Mouse (Mus musculus): ENCODE measurements around the gene Polm. TPM values are rescaled to one million over a fixed set of nuclear protein-coding genes. Genes with fewer than 3 reads are reported as not detected.

The Polm gene
- polyA plus RNA-seq, 1 experiment from 2014 or later = 9.8 TPM

GRCm38 (mm10) chr11:5850452-5850851 is 12.6 kb upstream of the Polm start:
- no peak overlapping the region for H3K27ac ChIP-seq (replicated peaks)
- H3K36me3 ChIP-seq = no peaks in the 10 kb centered on the region
- DNase-seq (ENCODE audit: low spot score) = no peak
- H3K4me3 ChIP-seq = no peak overlapping the region
- H3K4me1 ChIP-seq = no peaks in the 10 kb centered on the region
- 0 out of 2 replicates have a peak, but pooled peaks cover 3% of the 10 kb centered on the region for H3K9me3 ChIP-seq (replicated peaks)
- WGBS = 79% methylated on average over 5 of the region's 5 CpGs
- H3K27me3 ChIP-seq (ENCODE audit: low read depth, poor library complexity, severe bottlenecking) = no peaks in the 10 kb centered on the region

GRCm38 (mm10) chr11:5849316-5849715 is 11.5 kb upstream of the Polm start:
- no peak for DNase-seq (ENCODE audit: low spot score)
- no peak overlapping the region for H3K27ac ChIP-seq (replicated peaks)
- WGBS = 75% methylated on average over 2 of the region's 2 CpGs

GRCm38 (mm10) chr11:5848741-5849140 is 10.9 kb upstream of the Polm start:
- no peak for DNase-seq (ENCODE audit: low spot score)
- 70% methylated on average over 6 of the region's 6 CpGs for WGBS
- no peak overlapping the region for H3K27ac ChIP-seq (replicated peaks)
- H3K4me3 ChIP-seq = no peak overlapping the region
- no peaks in the 10 kb centered on the region for H3K36me3 ChIP-seq
- no peaks in the 10 kb centered on the region for H3K4me1 ChIP-seq
- no peaks in the 10 kb centered on the region for H3K27me3 ChIP-seq (ENCODE audit: low read depth, poor library complexity, severe bottlenecking)
- 0 out of 2 replicates have a peak, but pooled peaks cover 3% of the 10 kb centered on the region for H3K9me3 ChIP-seq (replicated peaks)

More at GRCm38 (mm10) chr11:5849316-5849715, 11.5 kb upstream of the Polm start:
- Histone ChIP-seq H3K36me3 (no peaks in the 10 kb centered on the region), H3K4me3 (no peak overlapping the region), H3K4me1 (no peaks in the 10 kb centered on the region), H3K27me3 (ENCODE audit: low read depth, poor library complexity, severe bottlenecking) (no peaks in the 10 kb centered on the region), H3K9me3 (replicated peaks) (0 out of 2 replicates have a peak, but pooled peaks cover 3% of the 10 kb centered on the region)

- Histone ChIP-seq H3K4me3 (no peak overlapping the region), H3K27ac (replicated peaks) (no peak overlapping the region), H3K4me1 (no peaks in the 10 kb centered on the region), H3K9me3 (replicated peaks) (peaks cover 8% of the 10 kb centered on the region; the same call in 1 of the 2 replicates), H3K36me3 (no peaks in the 10 kb centered on the region), H3K27me3 (ENCODE audit: low read depth, poor library complexity, severe bottlenecking) (no peaks in the 10 kb centered on the region)
- DNase-seq (ENCODE audit: low spot score) = no peak
- 77% methylated on average over 7 of the region's 7 CpGs for WGBS
Observed at GRCm38 (mm10) chr11:5846639-5847345, 9.0 kb upstream of the Polm start.

- Histone ChIP-seq H3K4me3 (no peak overlapping the region), H3K36me3 (no peaks in the 10 kb centered on the region), H3K9me3 (replicated peaks) (peaks cover 8% of the 10 kb centered on the region; the same call in 1 of the 2 replicates), H3K27ac (replicated peaks) (no peak overlapping the region), H3K27me3 (ENCODE audit: low read depth, poor library complexity, severe bottlenecking) (no peaks in the 10 kb centered on the region), H3K4me1 (no peaks in the 10 kb centered on the region; the same call in none of the 2 replicates)
- WGBS = 89% methylated on average over 3 of the region's 3 CpGs
- DNase-seq (ENCODE audit: low spot score) = no peak
Observed at GRCm38 (mm10) chr11:5843131-5843530, 5.3 kb upstream of the Polm start.

- WGBS = 95% methylated on average over 2 of the region's 2 CpGs
- no peaks in the 10 kb centered on the region for H3K36me3 ChIP-seq
Observed at GRCm38 (mm10) chr11:5841751-5842150, 3.9 kb upstream of the Polm start.

GRCm38 (mm10) chr11:5840346-5840745 is 2.5 kb upstream of the Polm start:
- DNase-seq (ENCODE audit: low spot score) = no peak
- H3K27me3 ChIP-seq (ENCODE audit: low read depth, poor library complexity, severe bottlenecking) = no peaks in the 10 kb centered on the region
- no peak overlapping the region for H3K4me3 ChIP-seq
- H3K4me1 ChIP-seq = peaks cover 15% of the 10 kb centered on the region
- peaks cover 4% of the 10 kb centered on the region; the same call in 1 of the 2 replicates for H3K36me3 ChIP-seq
- peaks cover 6% of the 10 kb centered on the region; the same call in 1 of the 2 replicates for H3K9me3 ChIP-seq (replicated peaks)
- no peak overlapping the region for H3K27ac ChIP-seq (replicated peaks)
- 85% methylated on average over 7 of the region's 7 CpGs for WGBS

More at GRCm38 (mm10) chr11:5841751-5842150, 3.9 kb upstream of the Polm start:
- H3K4me3 ChIP-seq = no peak overlapping the region
- H3K27ac ChIP-seq (replicated peaks) = no peak overlapping the region
- DNase-seq (ENCODE audit: low spot score) = no peak
- peaks cover 6% of the 10 kb centered on the region; the same call in 1 of the 2 replicates for H3K9me3 ChIP-seq (replicated peaks)
- H3K27me3 ChIP-seq (ENCODE audit: low read depth, poor library complexity, severe bottlenecking) = no peaks in the 10 kb centered on the region
- peaks cover 9% of the 10 kb centered on the region for H3K4me1 ChIP-seq

- H3K27me3 ChIP-seq (ENCODE audit: low read depth, poor library complexity, severe bottlenecking) = no peaks in the 10 kb centered on the region
- 39% methylated on average over 1 of the region's 1 CpGs for WGBS
- no peak overlapping the region for H3K4me3 ChIP-seq
- H3K36me3 ChIP-seq = peaks cover 44% of the 10 kb centered on the region
- no peaks in the 10 kb centered on the region for H3K9me3 ChIP-seq (replicated peaks)
- H3K4me1 ChIP-seq = peaks cover 15% of the 10 kb centered on the region
- DNase-seq (ENCODE audit: low spot score) = no peak
- H3K27ac ChIP-seq (replicated peaks) = no peak overlapping the region
Observed at GRCm38 (mm10) chr11:5836126-5836525, 1.7 kb downstream of the Polm start.

- WGBS = 92% methylated on average over 7 of the region's 7 CpGs
- no peaks in the 10 kb centered on the region for H3K9me3 ChIP-seq (replicated peaks)
- H3K27me3 ChIP-seq (ENCODE audit: low read depth, poor library complexity, severe bottlenecking) = no peaks in the 10 kb centered on the region
- H3K4me1 ChIP-seq = peaks cover 15% of the 10 kb centered on the region
- peaks cover 54% of the 10 kb centered on the region for H3K36me3 ChIP-seq
- no peak overlapping the region for H3K27ac ChIP-seq (replicated peaks)
- no peak for DNase-seq (ENCODE audit: low spot score)
- H3K4me3 ChIP-seq = no peak overlapping the region
Observed at GRCm38 (mm10) chr11:5835057-5835456, 2.8 kb downstream of the Polm start.

- no peak for DNase-seq (ENCODE audit: low spot score)
- Histone ChIP-seq H3K9me3 (replicated peaks) (no peaks in the 10 kb centered on the region), H3K27me3 (ENCODE audit: low read depth, poor library complexity, severe bottlenecking) (no peaks in the 10 kb centered on the region), H3K36me3 (peaks cover 59% of the 10 kb centered on the region), H3K4me3 (no peak overlapping the region), H3K27ac (replicated peaks) (no peak overlapping the region), H3K4me1 (peaks cover 15% of the 10 kb centered on the region)
- 94% methylated on average over 9 of the region's 9 CpGs for WGBS
Observed at GRCm38 (mm10) chr11:5834506-5834905, 3.3 kb downstream of the Polm start.

GRCm38 (mm10) chr11:5829327-5829726 is 8.5 kb downstream of the Polm start:
- 94% methylated on average over 12 of the region's 12 CpGs for WGBS

GRCm38 (mm10) chr11:5828509-5829191 is 9.2 kb downstream of the Polm start:
- H3K36me3 ChIP-seq = peaks cover 56% of the 10 kb centered on the region

More at GRCm38 (mm10) chr11:5829327-5829726, 8.5 kb downstream of the Polm start:
- DNase-seq (ENCODE audit: low spot score) = no peak
- H3K4me1 ChIP-seq = no peaks in the 10 kb centered on the region
- no peak overlapping the region for H3K27ac ChIP-seq (replicated peaks)
- peaks cover 63% of the 10 kb centered on the region for H3K36me3 ChIP-seq
- H3K9me3 ChIP-seq (replicated peaks) = no peaks in the 10 kb centered on the region
- no peaks in the 10 kb centered on the region for H3K27me3 ChIP-seq (ENCODE audit: low read depth, poor library complexity, severe bottlenecking)
- no peak overlapping the region for H3K4me3 ChIP-seq

GRCm38 (mm10) chr11:5827931-5828330 is 9.9 kb downstream of the Polm start:
- DNase-seq (ENCODE audit: low spot score) = no peak
- no peak overlapping the region for H3K27ac ChIP-seq (replicated peaks)
- no peak overlapping the region for H3K4me3 ChIP-seq
- no peaks in the 10 kb centered on the region for H3K27me3 ChIP-seq (ENCODE audit: low read depth, poor library complexity, severe bottlenecking)
- WGBS = 92% methylated on average over 5 of the region's 5 CpGs
- H3K4me1 ChIP-seq = no peaks in the 10 kb centered on the region
- H3K36me3 ChIP-seq = peaks cover 51% of the 10 kb centered on the region
- H3K9me3 ChIP-seq (replicated peaks) = no peaks in the 10 kb centered on the region

More at GRCm38 (mm10) chr11:5828509-5829191, 9.2 kb downstream of the Polm start:
- H3K9me3 ChIP-seq (replicated peaks) = no peaks in the 10 kb centered on the region
- H3K4me1 ChIP-seq = no peaks in the 10 kb centered on the region
- 91% methylated on average over 11 of the region's 11 CpGs for WGBS
- no peak overlapping the region for H3K27ac ChIP-seq (replicated peaks)
- no peak overlapping the region for H3K4me3 ChIP-seq
- DNase-seq (ENCODE audit: low spot score) = no peak
- no peaks in the 10 kb centered on the region for H3K27me3 ChIP-seq (ENCODE audit: low read depth, poor library complexity, severe bottlenecking)
